Mouse (Mus musculus): ENCODE results near the gene Pigb. TPM values are rescaled to one million over a fixed set of nuclear protein-coding genes. Genes with fewer than 3 reads are reported as not detected.

Pigb gene
- total and polyA plus RNA-seq, 3 experiments, result 3.8 to 15.9 (median 5.7) TPM

DNA sequence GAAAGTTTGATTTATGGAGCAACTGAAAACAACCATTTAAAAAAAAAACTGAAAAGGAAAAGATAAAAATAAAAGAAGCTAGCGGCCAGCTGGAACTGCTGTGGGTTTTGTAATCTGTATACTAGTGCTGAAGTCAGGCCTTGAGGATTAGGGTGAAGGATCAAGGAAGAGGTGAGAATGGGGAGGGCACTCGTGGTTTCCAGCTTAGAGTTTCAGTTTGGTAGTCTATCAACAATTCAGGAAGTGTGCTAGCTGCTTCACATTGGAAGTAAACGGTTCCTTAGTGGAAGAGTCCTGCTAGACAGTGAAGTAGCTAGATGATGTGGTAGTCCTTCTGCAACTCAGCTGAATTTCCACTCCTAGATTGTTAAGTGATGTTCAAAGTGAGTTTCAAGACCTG, 31.8 kb downstream of the Pigb start:
- no peaks in the 10 kb centered on the region for H3K79me2 ChIP-seq (replicated peaks; ENCODE audit: control insufficient read depth, extremely low read depth, insufficient read depth, poor library complexity, severe bottlenecking)
- no peak overlapping the region for H3K9ac ChIP-seq (ENCODE audit: insufficient read depth, low read depth)
- no peak overlapping the region for H3K4me2 ChIP-seq (ENCODE audit: insufficient read depth, low read depth, poor library complexity, severe bottlenecking)
- dilution Hi-C loops (cut with MboI; ENCODE audit: extremely low pct_ligation_motif_present, extremely low pct_unique_long_range_greater_than_20kb, low sequenced_read_pairs), result no loop called here
- in situ Hi-C loops (cut with MboI; ENCODE audit: low pct_ligation_motif_present, low pct_unique_long_range_greater_than_20kb, low sequenced_read_pairs), result no loop called here
- no peak overlapping the region for H3K27ac ChIP-seq (ENCODE audit: insufficient read depth, low read depth)
- no peak for DNase-seq (ENCODE audit: extremely low read depth)
- no peaks in the 10 kb centered on the region for H3K9me3 ChIP-seq (replicated peaks; ENCODE audit: low read length)
- TF ChIP-seq MXI1 (IDR thresholded peaks at IDR 0.05; ENCODE audit: low read depth, low read length) (no peak), NRF1 (IDR thresholded peaks at IDR 0.05; ENCODE audit: low read depth, low read length) (no peak), IRF4 (IDR thresholded peaks at IDR 0.05; ENCODE audit: low read depth, low read length) (no peak), KAT2A (IDR thresholded peaks at IDR 0.05; ENCODE audit: insufficient replicate concordance, low read length) (no peak), EP300 (IDR thresholded peaks at IDR 0.05; ENCODE audit: low read length) (no peak), MEF2A (IDR thresholded peaks at IDR 0.05; ENCODE audit: borderline replicate concordance, low read depth, low read length) (no peak), PAX5 (IDR thresholded peaks at IDR 0.05; ENCODE audit: low read length) (no peak), MYC (IDR thresholded peaks at IDR 0.05; ENCODE audit: low read depth, low read length) (no peak), SIN3A (IDR thresholded peaks at IDR 0.05; ENCODE audit: low read length) (no peak), MAX (IDR thresholded peaks at IDR 0.05; ENCODE audit: low read length) (no peak), POLR2AphosphoS2 (IDR thresholded peaks at IDR 0.05; ENCODE audit: low read depth, low read length) (no peak), RAD21 (IDR thresholded peaks at IDR 0.05; ENCODE audit: low read depth, low read length) (no peak), POLR2A (IDR thresholded peaks at IDR 0.05; ENCODE audit: low read depth, low read length) (no peak), CHD2 (IDR thresholded peaks at IDR 0.05; ENCODE audit: low read length) (no peak), SMC3 (IDR thresholded peaks at IDR 0.05; ENCODE audit: low read depth, low read length) (no peak), NELFE (IDR thresholded peaks at IDR 0.05; ENCODE audit: low read depth, low read length) (no peak), GABPA (IDR thresholded peaks at IDR 0.05; ENCODE audit: insufficient replicate concordance, low read depth, low read length) (no peak), ZC3H11A (IDR thresholded peaks at IDR 0.05; ENCODE audit: low read depth, low read length) (no peak), E2F4 (IDR thresholded peaks at IDR 0.05; ENCODE audit: insufficient replicate concordance, low read depth, low read length) (no peak), RCOR1 (conservative IDR thresholded peaks at IDR 0.05; ENCODE audit: low read depth, low read length) (no peak)
- no peaks in the 10 kb centered on the region for H3K27me3 ChIP-seq (replicated peaks)
- no peaks in the 10 kb centered on the region for H3K4me1 ChIP-seq (ENCODE audit: control insufficient read depth in 1 of 2, insufficient read depth in 2 of 2)
- H3K4me3 ChIP-seq (replicated peaks in 1 of 3; ENCODE audit: low read depth in 2 of 3, low read length in 2 of 3, poor library complexity in 1 of 3), result no peak overlapping the region
- H3K36me3 ChIP-seq (replicated peaks in 1 of 2; ENCODE audit: control insufficient read depth in 1 of 2, insufficient read depth in 1 of 2, low read length in 1 of 2), result peaks cover 25 to 50% of the 10 kb centered on the region in 2 experiments

DNA sequence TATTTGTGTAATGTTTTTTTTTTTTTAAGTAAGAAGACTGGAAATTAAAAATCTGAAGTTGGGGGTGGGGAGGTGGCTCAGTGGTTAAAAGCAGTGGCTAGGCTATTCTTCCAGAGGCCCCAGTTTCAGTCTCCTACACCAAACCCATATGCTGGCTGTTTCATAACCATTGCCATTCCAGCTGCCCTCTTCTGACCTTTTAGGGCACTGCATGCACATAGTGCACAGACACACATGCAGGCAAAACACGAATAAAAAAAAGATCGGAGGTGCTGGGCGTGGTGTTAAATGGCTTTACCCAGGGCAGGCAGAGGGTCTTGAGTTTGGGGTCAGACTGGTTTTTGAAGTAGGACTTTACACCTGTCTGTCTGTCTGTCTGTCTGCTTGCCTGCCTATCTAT, 34.0 kb downstream of the Pigb start:
- Histone ChIP-seq H3K4me2 (ENCODE audit: insufficient read depth, low read depth, poor library complexity, severe bottlenecking) (no peak overlapping the region), H3K36me3 (replicated peaks in 1 of 2; ENCODE audit: control insufficient read depth in 1 of 2, insufficient read depth in 1 of 2, low read length in 1 of 2) (peaks cover 13 to 38% of the 10 kb centered on the region in 2 experiments), H3K27me3 (replicated peaks) (no peaks in the 10 kb centered on the region), H3K4me1 (ENCODE audit: control insufficient read depth in 1 of 2, insufficient read depth in 2 of 2) (no peaks in the 10 kb centered on the region), H3K79me2 (replicated peaks; ENCODE audit: control insufficient read depth, extremely low read depth, insufficient read depth, poor library complexity, severe bottlenecking) (no peaks in the 10 kb centered on the region), H3K9ac (ENCODE audit: insufficient read depth, low read depth) (no peak overlapping the region), H3K27ac (ENCODE audit: insufficient read depth, low read depth) (no peak overlapping the region), H3K9me3 (replicated peaks; ENCODE audit: low read length) (no peaks in the 10 kb centered on the region), H3K4me3 (replicated peaks in 1 of 3; ENCODE audit: low read depth in 2 of 3, low read length in 2 of 3, poor library complexity in 1 of 3) (no peak overlapping the region)
- dilution Hi-C loops (cut with MboI; ENCODE audit: extremely low pct_ligation_motif_present, extremely low pct_unique_long_range_greater_than_20kb, low sequenced_read_pairs), result no loop called here
- peak in 1 of 2 experiments; percentile 36; a peak in 2 of 4 replicates for TF ChIP-seq CTCF (conservative IDR thresholded peaks at IDR 0.05 in 1 of 2, IDR thresholded peaks at IDR 0.05 in 1 of 2; ENCODE audit: low read depth in 2 of 2, low read length in 2 of 2)
- TF ChIP-seq MEF2A (IDR thresholded peaks at IDR 0.05; ENCODE audit: borderline replicate concordance, low read depth, low read length), result no peak
- in situ Hi-C loops (cut with MboI; ENCODE audit: low pct_ligation_motif_present, low pct_unique_long_range_greater_than_20kb, low sequenced_read_pairs), result no loop called here
- DNase-seq (ENCODE audit: extremely low read depth), result no peak
